Mouse (Mus musculus) Muller cell, postnatal 12 days (primary cell): ENCODE measurements at regions not wholly inside any gene's neighbourhood (a gene's known extent, or its start where the extent isn't known, plus 50 kb on each side); places are given as distances from the start of the nearest gene placed in this dataset.
"Not testable (repeated sequence)": the region's sequence is repeated elsewhere in the genome, so short reads cannot be mapped to it uniquely, and the experiment has no call there.

Experiments
- DNase-seq: peaks from one replicate; pipeline ENCODE4 v3.0.0-alpha.2; 2015; ENCODE audit errors: inconsistent ontology term

DNA sequence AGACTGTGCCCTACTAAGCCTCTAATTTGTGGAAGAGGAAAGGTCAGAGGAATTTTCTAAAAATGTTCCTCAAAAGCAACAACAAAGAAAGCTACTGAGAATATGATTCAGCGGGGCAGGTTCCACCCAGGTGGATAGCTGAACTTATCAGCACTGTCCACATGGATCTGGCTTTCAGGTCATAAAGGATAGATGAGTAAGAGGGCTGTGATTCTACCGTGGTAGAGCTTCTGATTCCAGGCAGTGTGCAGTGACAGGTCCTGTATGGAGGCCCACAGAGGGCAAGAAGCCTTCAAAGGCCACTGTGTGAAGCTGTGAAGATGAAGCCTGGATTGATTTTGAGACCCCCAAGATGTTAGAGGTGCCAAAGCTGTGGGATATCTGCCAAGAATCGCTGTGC, 51.8 kb downstream of the Teddm3 start:
- not testable (repeated sequence) for DNase-seq

DNA sequence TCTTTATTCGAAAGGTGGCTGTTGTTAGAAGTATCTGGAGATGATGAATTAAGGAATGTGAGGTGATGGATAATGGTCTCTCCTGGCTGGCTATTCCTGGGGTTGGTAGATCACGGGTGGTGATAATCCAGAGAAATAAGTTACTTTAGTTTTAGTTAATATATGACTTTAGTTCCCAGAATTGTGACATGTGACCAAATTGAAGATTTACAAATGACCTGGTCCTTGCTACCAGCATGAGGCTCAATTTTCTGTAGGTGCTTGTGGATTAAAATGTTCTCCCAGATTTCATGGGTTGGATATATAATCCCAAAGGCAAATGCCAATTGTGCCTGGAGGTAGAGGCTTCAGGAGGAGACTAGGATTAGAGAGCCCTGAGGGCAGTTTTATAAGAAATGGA, 53.7 kb downstream of the Teddm3 start:
- DNase-seq, result not testable (repeated sequence)

DNA sequence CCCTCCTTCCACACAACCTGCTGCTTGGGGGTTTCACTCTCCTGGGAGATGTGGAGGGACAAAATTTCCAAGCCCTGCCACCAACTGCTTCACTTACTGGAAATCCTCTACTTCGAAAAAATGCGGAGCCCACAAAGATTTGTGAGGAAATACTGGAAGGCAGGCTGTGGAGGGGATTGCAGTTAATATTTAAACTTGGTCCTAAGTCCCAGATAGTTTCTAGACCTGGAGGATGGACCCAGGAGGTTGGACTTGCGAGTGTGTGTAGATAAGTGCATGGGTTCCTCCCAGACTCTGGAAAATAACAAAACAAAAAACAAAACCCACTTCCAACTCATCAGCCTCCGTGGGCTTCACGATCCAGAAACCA, 79.0 kb downstream of the Teddm3 start:
- no peak for DNase-seq

DNA sequence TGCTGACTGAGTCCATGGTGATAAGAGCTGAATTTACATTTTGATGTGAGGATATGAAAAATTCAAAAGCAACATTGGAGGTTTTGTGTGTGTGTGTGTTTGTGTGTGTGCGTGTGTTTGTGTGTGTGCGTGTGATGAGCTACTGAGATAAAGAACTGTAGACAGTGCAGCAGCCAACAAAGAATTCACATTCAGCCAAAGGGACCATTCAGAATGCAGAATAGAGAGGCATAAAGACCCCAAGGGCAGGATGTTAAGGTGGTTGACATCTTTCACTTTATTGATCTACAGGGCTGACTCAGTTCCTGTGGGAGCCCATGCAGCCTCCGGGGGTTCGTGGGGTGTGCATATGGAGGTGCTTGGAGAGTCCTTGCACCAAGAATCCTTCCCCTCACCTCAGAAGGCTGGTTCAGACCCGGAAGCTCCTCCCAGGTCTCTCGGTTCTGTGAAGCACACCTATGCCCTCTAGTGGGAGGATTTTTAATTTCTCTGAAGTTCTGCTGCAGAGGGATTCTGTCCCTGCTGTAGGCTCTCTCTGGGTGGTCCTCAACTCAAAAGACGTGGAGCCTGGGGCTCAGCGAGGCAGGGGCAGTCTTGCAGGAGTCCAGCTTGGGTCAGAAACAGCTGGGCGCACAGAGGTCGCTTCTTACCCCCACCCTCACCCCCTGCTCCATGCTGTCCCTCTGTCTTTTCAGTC, 79.6 kb downstream of the Teddm3 start:
- DNase-seq, result not testable (repeated sequence)

DNA sequence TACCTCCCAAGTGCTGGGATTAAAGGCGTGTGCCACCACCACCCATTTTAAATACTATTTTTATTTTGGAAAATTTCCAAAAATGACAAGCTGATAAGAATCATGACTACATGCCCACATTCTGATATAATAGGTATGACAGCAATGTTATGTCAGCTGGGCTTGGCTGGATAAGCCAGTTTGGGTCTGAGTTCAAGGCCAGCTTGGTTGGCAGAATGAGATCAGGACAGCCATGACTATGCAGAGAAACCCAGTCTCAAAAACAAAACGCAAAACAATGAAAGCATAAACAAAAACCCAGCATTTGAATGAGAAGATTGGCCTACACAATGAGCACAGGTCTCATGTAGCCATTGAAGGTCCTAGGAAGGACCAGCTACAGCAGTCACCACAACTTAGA, 93.6 kb downstream of the Teddm3 start:
- DNase-seq, result no peak

DNA sequence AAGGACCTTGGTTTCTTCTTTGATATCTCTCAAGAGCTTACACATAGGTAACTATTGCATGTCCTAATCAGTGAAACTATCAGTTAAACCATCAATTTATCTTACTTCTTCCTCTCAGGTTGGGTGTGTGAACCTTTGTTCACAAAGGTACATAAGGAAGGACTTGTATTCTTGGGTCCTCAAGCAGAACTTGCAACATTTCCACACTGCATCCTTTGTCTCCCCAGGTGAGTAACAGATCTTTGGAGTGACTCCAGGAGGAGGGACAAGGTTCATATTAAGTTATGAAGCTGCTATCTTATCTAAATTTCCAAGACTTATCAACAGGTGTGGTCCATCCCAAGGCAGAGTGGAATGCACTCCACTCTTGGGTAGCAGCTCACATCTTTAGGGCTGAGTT, 99.0 kb downstream of the Teddm3 start:
- no peak for DNase-seq

DNA sequence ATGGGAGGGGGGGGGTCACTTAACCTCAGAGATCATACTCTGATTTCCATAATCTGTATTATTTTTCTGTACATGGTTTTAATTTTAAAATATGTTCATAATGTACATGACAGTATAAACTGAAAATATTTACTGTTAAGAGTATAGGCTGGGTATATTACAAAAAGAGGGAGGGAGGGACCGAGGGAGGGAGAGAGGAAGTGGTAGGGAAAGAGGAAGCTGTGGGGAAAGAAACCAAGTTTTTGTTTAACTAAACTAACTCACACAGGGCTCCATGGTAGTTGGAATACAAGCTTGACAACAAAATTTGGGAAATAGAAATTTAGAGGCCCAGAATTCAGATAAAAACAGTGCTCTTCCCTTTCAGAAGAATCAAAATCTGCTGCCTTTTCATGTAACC, 131.7 kb downstream of the Teddm3 start:
- not testable (repeated sequence) for DNase-seq

DNA sequence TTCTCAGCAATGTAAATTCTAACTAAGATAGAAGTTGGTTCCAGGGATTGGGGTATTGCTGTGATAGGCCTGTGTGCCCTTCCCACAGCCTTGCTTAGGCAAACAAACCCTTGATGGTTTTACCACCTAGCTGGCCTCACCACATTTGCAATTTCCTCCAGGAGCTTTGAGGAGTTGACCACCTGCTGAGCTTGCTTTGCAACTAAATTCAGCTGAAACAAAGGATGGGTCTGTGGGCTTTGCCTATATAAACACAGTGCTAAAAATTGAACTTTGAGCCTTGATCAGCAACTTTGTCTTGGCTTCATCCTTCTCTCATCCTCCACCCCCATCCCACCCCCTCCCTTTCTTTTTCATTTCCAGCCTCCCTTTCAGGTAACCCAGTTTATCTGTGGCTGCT, 148.9 kb downstream of the Teddm3 start:
- no peak for DNase-seq

DNA sequence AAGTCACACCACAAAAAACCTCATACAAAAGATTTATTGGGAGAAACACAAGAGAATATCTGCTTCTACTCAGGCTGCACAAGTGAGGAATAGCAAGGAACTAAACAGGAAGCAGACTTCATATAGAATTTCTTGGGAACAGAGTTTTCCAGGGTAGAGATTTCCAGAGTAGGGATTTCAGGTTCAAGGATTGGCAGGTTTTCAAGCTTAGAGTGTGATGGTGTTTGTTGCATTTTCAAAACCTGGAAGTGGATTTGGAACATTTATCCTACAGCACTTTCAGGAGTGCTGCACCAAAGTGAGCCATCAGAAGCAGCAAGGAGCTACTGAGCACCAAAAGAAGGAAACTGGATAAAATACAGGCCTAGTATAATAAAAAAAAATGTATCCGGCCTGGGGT, 152.7 kb downstream of the Teddm3 start:
- DNase-seq, result no peak

DNA sequence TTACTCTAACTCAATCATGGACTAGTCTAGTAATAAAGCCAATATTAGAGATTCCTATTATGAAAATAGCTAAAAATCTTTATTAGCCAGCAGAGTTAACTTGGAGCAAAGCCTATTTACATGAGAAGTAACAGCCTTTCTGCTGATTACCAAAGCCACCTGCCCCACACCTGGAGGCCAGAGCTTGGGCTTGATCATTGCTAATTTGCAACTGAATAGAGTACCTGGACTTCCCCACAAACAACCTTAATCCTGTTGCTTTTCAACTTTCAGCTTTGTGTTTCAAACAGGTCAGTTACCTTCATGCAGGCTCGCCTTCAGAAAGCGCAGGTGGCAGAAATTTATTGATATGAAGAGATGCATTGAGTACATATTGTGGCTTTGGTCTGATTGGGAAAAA, 163.3 kb downstream of the Teddm3 start:
- DNase-seq, result no peak

- DNase-seq, result peak; percentile 29
Observed at GRCm38 (mm10) chr16:20975406-20975805, 178.4 kb downstream of the Teddm3 start.

GRCm38 (mm10) chr16:20972442-20972841, 181.4 kb downstream of the Teddm3 start:
- no peak for DNase-seq

DNA sequence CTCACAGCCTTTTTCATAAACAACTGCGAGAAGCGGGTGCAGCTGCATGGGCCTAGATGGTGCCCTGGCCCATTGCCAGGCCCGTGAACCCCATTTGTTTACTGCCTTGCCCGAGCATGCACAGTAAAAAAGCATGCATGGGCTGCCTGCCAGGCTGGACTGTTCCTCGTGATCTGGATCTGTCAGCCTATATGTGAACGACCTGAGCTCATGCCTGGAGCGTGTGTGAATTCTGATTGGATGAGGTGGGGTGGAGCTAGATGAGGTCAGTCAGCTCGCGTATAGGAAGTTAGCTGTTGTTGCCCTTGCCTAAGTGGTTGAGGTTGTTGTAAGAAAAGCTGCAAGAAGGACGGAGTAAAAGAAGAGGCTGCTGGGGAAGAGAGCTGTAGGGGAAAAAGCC, 194.9 kb downstream of the Teddm3 start:
- no peak for DNase-seq

DNA sequence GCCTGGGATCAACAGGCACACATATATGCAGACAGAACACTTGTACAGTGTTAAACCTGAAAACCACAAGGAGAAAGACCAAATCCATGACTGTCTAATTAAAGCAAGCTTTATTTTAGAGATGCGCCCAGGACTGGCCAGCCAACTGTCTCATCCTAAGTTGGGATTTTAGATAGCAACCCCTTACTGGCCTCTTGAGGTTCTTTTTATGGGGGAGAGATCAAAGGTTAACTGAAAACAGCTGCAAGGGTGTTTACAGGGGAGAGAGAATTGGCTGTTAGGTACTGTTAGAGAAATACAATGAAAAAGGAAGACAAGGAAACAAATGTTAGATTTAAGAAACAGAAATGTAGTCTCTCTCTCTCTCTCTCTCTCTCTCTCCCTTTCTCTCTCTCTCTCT, 202.4 kb upstream of the Thpo start:
- no peak for DNase-seq

DNA sequence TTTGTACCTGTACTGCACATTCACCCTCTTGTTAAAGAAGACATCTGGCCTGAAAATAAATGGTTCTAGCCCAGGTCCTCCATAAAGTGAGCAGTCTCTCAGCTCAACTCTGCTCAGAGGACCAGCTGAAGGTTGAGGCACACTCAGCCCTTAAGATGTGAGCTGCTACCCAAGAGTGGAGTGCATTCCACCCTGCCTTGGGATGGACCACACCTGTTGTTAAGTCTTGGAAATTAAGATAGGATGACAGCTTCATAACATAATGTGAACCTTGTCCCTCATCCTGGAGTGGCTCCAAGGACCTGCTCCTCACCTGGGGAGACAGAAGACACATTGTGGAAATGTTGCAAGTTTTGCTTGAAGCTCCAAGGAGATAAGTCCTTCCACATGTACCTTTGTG, 200.5 kb upstream of the Thpo start:
- not testable (repeated sequence) for DNase-seq

DNA sequence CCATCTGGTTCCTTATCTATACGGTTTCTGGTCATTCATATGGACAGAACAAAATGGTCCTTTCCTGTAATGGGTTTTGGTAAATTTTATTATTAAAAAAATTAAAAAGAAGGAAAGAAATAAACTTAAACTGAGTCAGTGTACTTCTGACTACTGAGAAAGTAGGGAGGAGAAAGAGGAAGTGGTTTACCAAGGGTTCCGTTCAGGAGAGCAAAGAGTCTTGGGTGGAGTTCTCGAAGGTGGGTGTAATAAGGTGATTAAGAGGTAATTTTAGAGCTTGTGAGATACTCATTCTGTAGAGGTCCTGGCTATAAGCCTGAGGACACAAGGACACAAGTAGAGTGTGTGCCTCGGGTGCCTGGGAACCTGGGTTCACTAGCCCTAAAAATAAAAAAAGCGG, 195.7 kb upstream of the Thpo start:
- DNase-seq, result not testable (repeated sequence)

DNA sequence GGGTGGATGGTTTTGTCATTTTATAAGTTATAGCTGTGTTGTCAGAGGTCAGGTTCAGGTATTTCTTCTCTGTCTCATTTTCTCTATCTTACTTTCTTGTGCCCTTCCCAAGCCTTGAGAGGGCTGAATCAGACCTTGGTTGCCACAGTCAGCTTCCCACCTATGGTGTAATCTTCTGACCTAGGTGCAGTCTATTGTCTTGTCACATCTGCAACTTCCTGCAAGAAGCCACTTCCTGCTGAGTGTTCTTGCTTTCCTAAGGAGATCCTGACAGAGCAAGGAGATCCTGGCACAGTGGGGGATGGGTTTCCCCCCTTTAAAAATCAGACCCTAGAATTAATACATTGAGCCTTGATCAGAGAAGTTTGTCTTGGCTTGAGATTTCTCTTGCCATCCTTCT, 191.5 kb upstream of the Thpo start:
- not testable (repeated sequence) for DNase-seq

- not testable (repeated sequence) for DNase-seq
Observed at GRCm38 (mm10) chr16:20910864-20911263, 176.6 kb upstream of the Thpo start.

DNA sequence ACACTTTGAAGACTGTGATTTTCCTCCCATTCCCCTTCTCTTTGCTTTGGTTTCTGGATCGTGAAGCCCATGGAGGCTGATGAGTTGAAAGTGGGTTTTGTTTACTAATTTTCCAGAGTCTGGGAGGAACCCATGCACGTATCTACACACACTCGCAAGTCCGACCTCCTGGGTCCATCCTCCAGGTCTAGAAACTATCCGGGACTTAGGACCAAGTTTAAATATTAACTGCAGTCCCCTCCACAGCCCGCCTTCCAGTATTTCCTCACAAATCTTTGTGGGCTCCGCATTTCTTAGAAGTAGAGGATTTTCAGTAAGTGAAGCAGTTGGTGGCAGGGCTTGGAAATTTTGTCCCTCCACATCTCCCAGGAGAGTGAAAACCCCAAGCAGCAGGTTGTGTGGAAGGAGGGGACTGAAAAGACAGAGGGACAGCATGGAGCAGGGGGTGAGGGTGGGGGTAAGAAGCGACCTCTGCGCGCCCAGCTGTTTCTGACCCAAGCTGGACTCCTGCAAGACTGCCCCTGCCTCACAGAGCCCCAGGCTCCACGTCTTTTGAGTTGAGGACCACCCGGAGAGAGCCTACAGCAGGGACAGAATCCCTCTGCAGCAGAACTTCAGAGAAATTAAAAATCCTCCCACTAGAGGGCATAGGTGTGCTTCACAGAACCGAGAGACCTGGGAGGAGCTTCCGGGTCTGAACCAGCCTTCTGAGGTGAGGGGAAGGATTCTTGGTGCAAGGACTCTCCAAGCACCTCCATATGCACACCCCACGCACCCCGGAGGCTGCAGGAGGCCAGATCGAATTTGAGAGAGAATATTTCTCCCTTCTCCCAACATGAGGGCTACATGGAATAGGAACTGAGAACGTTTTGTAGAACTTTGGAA, 174.4 kb upstream of the Thpo start:
- not testable (repeated sequence) for DNase-seq

DNA sequence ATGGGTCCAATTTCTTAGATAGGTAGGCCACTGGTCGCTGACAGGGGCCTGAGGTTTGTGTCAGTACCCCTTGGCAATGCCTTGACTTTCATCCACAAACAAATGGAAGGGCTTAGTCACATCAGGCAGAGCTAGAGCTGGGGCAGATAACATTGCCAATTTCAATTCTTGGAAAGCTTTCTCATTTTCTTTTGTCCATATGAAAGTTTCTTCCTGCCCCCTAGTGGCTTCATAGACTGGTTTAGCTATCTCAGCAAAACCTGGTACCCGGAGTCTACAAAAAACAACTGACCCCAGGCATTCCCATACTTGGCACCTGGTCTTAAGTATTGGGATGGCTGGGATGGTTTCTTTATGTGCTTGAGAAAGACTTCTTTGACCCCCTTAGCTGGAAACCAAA, 161.4 kb upstream of the Thpo start:
- peak; percentile 52 for DNase-seq

- no peak for DNase-seq
Observed at GRCm38 (mm10) chr16:20871726-20872125, 137.4 kb upstream of the Thpo start.

DNA sequence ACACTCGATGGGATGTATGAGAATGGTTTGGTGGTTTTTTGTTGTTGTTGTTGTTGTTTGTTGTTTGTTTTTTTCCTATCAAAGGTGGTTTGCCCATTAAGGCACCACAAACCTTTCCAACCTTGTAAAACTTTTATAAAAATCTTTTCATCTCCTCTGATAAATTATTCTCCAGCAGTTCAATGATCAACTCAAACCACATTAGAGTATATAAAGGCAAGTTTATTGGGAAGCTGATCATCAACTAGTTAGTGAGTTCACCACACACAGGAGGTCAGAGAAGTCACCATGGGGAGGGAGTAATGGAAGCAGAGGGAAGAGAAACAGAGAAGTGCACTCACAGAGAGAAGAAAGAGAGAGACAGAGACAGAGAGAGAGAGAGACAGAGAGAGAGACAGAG, 132.5 kb upstream of the Thpo start:
- DNase-seq, result no peak

GRCm38 (mm10) chr16:20861256-20861655, 126.9 kb upstream of the Thpo start:
- DNase-seq, result no peak
